Mouse (Mus musculus) cerebellum, adult 2 months (tissue): ENCODE results near the gene 1300017J02Rik.

ENCODE experiments used
- CTCF ChIP-seq: fragments of 200-500 bp; IDR thresholded peaks from 2 replicates; pipeline ENCODE4 v1.5.1; 2011; ENCODE audit warnings: low read depth, mild to moderate bottlenecking, control low read depth, low read length, moderate library complexity, borderline replicate concordance; ENCODE audit not compliant: insufficient read depth
- POLR2A ChIP-seq: fragments of 200-500 bp; IDR thresholded peaks from 2 replicates; pipeline ENCODE4 v1.6.1; 2011; ENCODE audit warnings: low read length, control low read depth, borderline replicate concordance; ENCODE audit not compliant: insufficient read depth

GRCm38 (mm10) chr9:103348791-103349190, 43.9 kb upstream of the 1300017J02Rik start:
- TF ChIP-seq POLR2A (no peak), CTCF (no peak)
